Mouse (Mus musculus) erythroblast, embryonic 14.5 days (primary cell): ENCODE data around the gene Serpina6.

Experiments used
- GATA1 ChIP-seq: IDR thresholded peaks from 2 replicates; pipeline ENCODE4 v1.6.1; 2012; ENCODE audit warnings: low read length, inconsistent platforms, mixed read lengths
- TAL1 ChIP-seq: IDR thresholded peaks from 3 replicates; pipeline ENCODE4 v1.6.1; 2012; ENCODE audit warnings: low read length, inconsistent platforms, mixed read lengths

DNA sequence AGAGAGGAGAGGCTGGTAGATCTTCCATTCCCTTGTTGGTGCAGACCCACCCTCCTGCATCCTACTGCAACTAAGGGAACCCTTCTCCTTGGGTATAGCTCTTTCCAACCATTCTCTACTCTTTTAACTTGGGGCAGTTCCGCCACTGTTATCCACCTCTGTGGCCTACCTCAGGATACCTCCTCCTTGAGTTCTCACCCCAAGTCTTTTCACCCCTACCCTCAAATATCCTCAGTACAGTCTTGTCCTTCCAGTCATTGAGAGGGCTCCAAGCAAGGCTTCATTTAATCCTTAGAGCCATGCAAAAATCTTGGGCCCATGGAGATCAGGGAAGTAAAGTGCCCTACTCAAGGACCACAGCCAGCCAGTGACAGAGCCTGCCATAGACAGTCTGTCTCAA, 19.0 kb upstream of the Serpina6 start, which contains the start of gene Serpina16:
- no peak for TF ChIP-seq TAL1
- TF ChIP-seq GATA1 = no peak
